Mouse (Mus musculus) gastrocnemius, postnatal 36 days (tissue): Measurements from ENCODE around the gene Ankrd26. TPM values are rescaled to one million over a fixed set of nuclear protein-coding genes. Genes with fewer than 3 reads are reported as not detected.
"Not testable (repeated sequence)": the region's sequence is repeated elsewhere in the genome, so short reads cannot be mapped to it uniquely, and the experiment has no call there.

Experiments used
- DNase-seq, 2 experiments: peaks; one replicate each; pipeline ENCODE4 v3.0.0; 2022
- intact Hi-C: fragments of 180-260 bp; cut with DNase I; formaldehyde crosslinking; loops from one replicate; pipeline ENCODE4 v1.15.1; 2025
- long read RNA-seq, 2 experiments: library from polyadenylated mRNA; stranded (forward); transcript quantifications; one replicate each; pipeline ENCODE4 v2.0.0; 2021
- total RNA-seq, 2 experiments: library from RNA; stranded (reverse); gene quantifications; 2 replicates each; pipeline ENCODE4 v1.2.3; 2021

The Ankrd26 gene
- 1 to 10 TPM; 1.7 to 1.9 TPM for total RNA-seq
- long read RNA-seq, experiment 1, full-length matches to known transcripts, result 1 of 1 reads
- long read RNA-seq, experiment 1, partial matches to known transcripts, result 0 of 1 reads
- long read RNA-seq, experiment 1, other reads (novel, unspliced or antisense), result 0 of 1 reads
- long read RNA-seq, experiment 2, result 0 reads

DNA sequence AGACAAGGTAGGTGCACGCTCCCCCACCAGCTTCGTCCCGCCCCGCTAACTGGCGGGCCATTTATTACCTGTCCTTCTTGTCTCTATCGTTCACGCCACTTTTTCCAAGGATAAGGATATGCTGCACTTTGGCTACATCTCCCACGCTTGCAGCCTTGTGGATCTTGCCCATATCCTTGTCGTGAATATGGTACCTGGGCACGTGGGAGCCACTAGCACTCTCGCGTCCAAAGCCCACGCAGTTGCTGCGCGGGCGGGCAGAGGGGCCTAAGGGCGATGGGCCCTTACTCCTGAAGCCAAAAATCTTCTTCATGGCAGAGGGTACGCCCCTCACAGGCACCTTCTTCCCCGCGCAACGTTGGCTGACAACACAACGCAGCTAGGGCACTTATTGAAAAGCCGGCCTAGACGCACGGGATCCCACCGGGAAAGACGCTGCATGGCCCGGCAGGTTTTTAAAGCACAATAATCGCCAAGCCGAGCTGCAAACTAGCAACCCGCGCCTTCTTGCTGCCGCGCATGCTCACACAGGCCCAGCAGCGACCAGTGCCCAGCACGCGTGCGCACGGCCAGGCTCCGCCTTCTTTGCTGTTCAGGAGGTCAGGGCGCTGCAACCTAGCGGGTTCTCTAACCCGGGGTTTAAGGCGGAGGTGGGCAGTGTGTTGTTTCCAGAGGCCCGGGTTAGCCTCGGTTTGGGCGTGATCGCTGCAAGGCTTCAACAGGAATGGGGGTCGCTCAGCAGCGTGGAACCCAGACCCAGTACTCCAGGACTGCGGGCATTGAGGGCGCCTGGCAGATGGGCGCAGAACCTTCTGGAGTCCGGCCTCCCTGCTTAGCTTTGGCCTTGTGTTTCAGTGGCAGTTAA, at the start of gene Ankrd26:
Gene Ankrd26 (minus strand): TSS at position 482 of the 865 bp plus-strand sequence.
- DNase-seq, result peak; percentile 88 to 94
- intact Hi-C loops, result no loop called here

DNA sequence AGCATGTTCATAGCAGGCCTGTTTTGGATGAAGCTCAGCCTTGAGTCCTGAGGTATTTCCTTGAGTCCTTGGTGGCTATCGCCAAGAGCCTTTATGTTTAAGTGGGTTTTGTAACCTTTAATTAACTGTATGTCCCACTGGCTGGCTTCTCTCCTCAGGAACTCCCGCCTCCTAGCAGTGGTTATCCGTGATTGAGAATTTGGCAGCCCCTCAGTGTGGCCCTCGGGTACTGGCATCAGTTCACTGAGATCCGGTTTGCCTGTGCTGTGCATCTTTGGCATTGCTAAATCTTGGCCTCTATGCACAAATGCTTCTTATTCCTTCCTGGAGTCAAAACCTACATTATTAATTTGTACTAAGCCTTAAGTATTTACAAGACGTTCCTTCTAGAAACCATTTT, 46.9 kb upstream of the Ankrd26 start:
- no peak for DNase-seq
- intact Hi-C loops, result no loop called here

DNA sequence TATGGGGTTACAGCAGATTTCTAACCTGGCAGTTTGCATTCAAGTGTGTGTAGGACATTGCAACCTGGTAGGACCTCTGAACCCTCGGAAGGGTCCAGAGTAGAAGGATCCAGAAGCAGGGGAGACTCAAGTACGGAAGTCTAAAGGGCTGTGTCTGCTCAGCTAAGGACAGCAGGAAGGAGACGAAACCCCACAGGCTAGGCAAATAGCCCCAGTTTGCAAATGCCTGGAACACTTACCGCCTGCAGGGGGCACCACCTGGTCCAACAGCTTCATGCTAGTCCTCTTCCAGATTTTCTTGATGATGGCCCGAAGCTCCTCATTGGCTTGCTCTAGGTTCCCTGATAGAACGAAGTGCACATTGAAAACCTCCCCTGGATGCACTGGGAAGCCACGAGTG, 43.9 kb upstream of the Ankrd26 start:
- intact Hi-C loops, result no loop called here
- no peak for DNase-seq

DNA sequence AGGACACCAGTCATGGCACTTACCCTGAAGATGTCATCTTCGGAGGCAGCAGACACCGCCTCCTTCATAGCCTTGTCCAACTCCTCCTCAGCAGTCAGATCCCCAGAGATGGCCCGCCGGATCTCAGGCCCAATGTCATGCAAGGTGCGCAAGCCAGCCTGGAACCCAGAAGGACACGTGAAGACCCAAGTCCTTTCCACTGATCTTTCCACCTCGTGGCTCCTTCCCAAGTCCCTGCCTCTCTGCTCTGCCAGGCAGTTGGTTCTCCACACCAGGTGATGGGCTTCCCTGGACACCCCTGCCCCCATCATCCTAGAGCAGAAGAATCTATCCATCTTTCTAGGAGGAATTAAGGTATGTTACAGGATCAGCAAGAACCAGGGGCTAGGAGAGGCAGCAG, 41.8 kb upstream of the Ankrd26 start:
- intact Hi-C loops, result no loop called here

DNA sequence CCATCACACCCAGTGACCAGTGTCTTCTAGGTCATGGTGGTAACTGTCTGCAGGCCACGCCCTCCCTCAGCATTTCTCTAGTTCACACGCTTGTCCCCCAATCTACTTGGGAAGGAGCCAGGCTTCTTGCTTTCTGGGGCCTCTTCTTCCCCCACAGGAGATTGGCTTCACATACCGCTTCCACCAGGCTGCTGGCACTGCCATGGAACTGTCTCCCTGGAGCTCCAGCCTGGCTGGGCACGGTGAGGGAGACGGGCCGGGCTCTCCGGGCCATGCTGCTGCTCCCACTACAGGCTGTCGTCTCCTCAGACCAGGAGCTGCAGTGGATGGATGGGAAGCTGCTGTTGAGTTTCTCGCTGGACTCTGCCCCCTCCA, 33.6 kb upstream of the Ankrd26 start:
- intact Hi-C loops, result no loop called here
- no peak for DNase-seq

More for the DNA sequence above, 41.8 kb upstream of the Ankrd26 start:
- no peak for DNase-seq

DNA sequence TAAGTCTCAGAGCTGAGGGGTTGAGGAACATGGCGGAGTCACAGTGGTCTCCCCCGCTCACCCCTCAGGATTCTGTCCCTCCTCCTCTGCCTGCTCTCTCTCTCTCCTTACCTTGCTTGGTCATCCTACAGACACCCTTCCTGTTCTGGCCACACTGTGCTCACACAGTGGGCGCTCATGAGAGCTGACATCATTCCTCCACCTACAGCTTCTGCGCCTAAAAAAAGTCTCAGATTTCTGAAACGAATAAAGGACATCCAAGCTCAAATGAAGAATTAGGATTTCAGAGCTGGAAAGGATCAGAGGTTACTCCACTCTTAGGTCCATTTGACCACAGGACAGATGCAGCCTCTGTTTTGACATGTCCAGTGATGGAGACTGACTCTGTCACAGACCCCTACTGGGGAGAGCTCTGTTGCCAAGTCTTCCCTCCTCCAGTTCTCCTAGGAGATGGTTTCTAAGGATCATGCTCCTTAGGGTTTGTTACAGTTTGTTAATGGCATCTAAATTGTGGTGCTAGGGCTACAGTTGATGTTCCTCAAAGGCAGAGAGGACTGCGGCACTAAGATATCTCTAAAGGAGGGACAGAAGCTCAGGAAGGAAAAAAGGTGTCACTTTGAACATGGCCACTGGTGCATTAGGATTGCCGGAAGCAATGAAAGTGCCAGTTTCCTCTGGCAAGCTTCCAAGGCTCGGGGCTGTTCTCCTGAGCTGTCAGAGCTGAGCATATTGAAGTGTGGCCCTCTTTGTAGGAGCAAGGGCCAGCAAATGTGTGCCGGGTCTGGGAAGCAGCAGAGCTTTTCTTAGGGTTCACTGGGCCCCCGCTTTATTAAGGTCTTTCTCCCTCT, 33.0 kb upstream of the Ankrd26 start:
- intact Hi-C loops, result no loop called here
- DNase-seq, result no peak

DNA sequence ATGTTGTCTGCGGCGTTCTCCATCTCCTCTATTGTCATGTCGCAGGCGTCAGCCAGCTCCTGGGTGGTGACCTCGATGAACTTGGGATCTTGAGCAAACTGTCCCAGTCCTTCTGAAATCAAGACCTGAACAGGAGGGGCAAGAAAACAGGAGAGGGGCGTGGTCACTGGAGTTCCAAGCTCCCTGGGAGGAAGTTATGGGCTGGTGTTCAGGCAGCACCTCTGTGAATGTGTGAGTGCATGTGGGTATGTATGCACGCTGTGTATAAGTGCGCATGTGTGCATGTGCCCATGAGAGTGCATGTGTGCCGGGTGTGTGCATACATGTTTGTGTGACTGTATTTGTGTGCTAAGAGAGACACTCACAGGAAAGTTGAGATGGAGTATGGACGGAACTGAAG, 32.0 kb upstream of the Ankrd26 start:
- intact Hi-C loops, result no loop called here
- DNase-seq, result no peak

DNA sequence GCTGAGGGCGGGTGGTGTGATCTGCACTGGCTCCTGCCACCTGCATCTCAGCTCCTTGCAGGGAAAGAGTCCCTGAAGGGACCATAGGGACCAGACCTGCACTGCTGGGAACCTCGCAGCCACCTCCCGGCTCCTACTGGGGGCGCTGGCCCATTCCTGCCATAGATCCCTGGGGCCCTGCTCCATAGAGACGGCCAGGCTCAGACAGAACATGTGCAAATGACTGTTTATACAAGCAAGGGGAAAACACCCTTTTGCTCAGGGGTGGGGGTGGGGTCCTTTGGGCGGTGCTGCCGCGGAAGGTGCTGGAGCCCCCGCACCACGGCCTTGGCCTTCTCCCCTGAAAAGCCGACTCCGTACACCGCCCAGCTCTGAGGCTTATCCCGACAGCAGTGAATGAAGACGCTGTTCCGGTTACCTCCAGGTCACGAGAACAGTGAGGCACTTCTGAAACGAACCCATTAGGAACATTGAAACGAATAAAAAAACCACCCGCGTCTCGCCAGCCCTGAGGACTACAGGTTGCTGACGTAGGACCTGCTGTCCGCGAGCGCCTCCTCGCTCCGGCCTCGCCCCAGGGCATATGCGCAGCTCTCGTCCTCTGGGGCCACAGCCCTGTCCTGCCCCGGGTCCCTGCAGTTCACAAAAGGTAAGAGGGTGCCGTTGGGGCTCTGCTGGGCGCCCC, 31.5 kb upstream of the Ankrd26 start:
- intact Hi-C loops, result no loop called here
- DNase-seq, result no peak

DNA sequence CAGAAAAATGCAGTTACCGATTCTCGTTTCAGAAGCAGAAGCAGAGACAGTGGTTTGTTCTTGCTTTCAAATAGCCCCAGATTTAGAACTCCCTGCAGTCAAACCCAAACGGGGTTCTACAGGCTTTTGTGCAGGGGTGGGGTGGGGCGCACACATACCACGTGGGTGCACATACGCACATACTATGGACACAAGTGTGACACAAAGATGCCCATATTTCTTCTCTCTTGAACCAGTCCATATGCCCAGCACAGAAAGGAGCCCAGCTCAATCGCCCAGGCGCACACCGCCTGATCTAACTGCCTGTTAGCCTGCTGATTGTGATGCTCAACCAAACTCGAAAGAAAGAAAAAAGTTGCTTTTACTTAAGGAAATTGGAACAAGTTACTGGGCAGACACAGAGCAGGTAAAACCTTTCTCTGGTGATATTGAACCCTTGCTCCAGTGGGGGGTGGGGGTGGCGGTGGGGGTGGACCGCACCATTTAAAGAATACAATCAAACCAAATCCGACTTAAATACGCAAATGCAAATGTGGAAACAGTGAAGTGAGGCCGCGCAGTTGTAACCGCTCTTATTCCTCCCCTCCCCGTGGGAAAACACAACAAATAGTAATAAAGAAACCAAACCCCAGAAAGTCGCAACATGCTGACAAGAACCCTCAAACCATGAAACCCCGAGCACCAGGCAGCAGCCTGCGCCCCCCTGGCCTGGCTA, 30.8 kb upstream of the Ankrd26 start:
- intact Hi-C loops, result no loop called here
- DNase-seq, result no peak

DNA sequence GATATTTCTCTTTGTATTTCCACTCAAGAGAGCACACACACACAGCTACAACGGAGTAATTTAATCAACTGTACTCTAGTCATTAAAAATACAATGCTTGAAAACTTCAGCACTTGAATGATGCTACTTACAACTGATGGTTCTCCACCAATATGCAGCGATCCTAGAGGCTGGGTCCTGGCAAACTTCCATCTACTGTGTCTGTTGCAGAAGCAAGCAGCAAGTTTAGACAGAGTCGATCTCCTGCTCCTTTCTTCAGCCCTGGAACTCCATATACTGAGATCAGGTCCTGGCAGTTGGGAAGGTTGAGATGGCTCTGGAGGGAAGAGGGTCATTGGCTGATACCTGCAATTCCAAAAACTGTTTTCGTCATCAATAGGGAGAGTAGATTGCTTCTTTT, 16.7 kb upstream of the Ankrd26 start:
- DNase-seq, intact Hi-C loops: not testable (repeated sequence)

DNA sequence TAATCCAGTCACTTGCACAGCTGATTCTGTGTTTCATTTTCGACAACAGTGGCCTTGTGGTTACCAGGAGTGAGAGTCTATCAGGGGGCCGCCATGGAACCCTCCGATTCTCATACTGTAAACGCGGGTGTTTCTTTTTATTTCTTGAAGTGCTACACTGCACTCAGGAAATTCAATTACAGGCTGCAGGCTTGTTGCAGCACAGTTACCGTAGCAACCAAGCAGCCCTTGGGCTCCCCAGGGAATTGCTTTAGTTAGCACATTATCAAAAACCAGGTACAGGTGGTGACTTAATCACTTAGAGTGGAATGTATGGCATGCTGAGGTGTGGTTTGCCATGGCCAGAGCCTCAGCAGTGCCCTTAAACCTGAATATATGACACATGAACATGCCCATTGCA, 12.3 kb upstream of the Ankrd26 start:
- no peak for DNase-seq
- intact Hi-C loops, result no loop called here

DNA sequence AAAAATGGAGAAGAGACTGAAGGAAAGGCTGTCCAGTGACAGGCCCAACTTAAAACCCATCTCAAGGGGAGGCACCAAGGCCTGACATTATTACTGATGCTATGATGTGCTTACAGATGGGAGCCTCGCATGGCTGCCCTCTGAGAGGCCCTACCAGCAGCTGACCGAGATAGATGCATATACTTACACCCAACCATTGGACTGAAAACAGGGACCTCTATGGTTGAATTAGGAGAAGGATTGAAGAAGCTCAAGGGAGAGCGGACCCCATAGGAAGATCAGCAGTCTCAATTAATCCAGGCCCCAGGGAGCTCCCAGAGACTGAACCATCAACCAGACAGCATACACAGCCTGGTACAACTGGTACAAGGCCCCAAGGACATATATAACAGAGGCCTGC, 5.8 kb upstream of the Ankrd26 start:
- intact Hi-C loops, result no loop called here
- no peak for DNase-seq

DNA sequence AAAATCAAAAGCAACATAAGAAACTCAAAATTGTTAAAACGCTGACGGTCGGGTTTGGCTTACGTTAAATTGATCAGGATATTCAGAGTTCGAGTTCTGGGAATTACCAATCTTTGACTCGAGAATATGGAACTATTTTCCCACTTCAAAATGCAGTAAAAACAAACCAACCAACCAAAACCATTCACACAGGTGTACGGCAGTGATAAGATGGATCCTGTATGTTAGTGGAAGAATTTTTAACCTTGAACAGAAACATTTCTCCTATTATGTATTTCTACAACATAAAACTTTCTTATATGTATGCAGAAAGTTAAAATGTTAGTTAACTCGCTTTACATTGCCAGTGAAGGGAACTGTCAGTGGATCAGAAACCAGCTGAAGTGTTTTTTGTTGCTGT, 801 bp downstream of the Ankrd26 start:
- no peak for DNase-seq
- intact Hi-C loops, result no loop called here

DNA sequence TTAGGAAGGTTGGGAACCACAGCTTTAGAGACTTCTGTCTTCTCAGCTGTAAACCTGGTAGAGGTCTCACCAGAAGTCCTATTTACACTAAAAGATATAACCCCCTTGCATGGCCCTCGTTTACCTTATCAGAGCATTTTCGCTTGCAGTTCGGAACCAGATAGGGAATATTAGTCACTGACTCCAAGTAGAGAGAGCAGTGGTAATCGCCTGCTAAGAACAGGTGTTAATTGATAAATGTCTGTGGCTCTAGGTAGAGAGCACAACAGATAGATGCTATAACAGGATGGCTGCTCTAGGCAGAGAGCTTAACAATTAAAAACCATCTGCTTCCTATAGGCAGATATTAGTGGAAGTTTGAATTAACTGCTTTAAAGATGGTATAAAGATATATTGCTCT, 23.4 kb downstream of the Ankrd26 start:
- no peak for DNase-seq
- intact Hi-C loops, result loop anchor here (10.0 kb wide), 1 partner anchor 364 kb away; no protein-coding TSS in a partner anchor

DNA sequence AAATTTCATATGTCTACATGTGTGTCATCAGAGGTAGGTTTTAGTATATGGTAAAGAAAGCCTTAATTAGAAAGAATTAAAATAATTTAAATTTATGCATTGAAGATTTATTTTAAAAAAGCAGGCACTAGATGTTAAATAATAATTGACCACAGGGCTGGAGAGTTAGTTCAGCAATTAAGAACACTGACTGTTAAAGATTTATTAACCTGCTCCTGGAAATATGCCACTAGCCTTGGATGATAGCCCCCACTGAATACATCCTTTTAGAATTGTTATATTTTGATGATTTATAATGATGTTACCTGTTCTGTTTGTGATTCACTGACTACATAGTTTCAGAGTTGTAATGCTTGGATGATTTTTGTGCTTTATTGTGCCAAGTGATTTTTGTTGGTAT, 24.8 kb downstream of the Ankrd26 start:
- DNase-seq, result not testable (repeated sequence)
- intact Hi-C loops, result loop anchor here (10.0 kb wide), 1 partner anchor 362 kb away; no protein-coding TSS in a partner anchor

DNA sequence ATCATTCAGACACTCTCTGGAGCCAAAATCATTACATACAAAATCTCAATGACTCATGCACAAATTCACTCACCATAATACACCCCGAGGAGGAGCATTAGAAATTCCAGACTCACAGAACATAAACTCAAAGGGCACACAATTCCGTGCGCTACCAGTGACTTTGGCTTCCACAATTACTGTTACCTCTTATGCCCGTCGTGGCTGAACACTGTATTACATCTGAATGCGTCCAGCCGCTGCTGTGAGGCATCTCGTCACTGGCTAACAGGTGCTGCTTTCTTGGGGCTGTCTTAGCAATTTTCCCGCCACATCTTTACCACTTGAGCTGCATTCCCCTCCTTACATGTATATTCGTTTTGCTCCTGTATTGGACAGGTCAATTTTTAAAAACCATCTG, 26.7 kb downstream of the Ankrd26 start:
- no peak for DNase-seq
- intact Hi-C loops, result loop anchor here (10.0 kb wide), 1 partner anchor 361 kb away; no protein-coding TSS in a partner anchor

DNA sequence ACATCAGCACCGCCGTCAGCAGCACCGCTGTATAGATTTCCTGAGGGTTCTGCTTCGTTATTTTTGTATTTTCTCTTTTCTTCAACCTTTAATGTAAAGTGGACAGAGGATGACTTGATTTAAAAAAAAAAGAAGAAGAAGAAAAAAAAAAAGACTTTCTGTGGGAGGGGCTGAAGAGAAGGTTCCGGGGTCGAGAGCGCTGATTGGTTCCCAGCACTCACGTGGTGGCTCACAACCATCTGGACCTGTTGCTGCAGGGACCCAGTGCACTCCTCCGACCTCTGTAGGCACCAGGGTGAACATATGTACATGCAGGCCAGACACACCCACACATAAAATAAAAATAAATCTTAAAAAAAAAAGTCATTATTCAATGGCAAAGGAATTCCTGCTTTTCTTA, 28.6 kb downstream of the Ankrd26 start:
- no peak for DNase-seq
- intact Hi-C loops, result loop anchor here (10.0 kb wide), 1 partner anchor 359 kb away; no protein-coding TSS in a partner anchor

DNA sequence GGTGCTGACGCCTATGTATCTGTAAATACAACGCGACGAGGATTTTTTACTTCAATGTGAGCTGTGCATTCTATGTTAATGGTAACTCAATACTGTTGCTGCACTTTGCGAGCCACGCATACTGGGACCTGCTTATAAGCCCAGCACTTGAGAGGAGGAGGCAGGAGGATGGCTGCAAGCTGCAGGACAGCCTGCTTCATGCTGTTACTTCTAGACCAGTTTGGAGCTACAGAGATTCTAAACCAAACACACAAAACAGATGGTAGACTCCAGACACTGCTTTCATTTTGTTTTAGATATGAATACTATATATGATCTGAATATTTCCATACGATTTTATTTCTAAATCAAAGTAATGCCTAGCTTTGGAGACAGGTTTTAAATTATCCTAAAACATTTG, 41.4 kb downstream of the Ankrd26 start:
- intact Hi-C loops, result no loop called here

DNA sequence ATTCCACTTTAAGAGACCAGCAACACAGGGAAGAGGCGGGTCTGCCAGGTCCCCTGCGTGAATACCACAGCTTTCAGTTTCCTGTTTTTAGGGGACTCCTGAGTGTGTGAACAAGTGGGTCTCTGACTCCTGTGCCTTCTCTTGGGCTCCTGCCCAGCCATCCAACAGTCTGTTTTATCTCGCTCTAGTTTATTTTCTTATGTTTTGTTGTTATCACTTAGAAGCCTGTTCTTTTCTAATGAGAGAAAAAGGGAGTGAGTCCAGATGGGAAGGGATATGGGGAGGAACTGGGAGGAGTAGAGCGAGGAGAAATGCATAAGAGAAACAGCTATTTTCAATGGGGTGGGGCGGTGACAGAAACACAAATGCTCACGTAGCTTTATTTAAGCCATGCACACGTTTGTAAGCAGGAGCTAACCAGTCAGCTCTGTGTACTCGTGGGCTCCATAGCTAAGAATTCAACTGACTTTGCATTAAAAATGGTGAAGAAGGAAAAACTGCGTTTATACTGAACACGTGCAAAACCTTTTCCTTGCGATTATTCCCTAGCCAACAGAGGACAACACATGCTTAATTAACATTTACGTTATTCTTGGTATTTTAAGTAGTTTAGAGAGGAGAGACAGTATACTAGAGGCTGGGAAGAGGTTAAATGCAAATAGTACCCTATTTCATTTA, 48.6 kb downstream of the Ankrd26 start:
- DNase-seq, result no peak
- intact Hi-C loops, result no loop called here

More for the DNA sequence above, 41.4 kb downstream of the Ankrd26 start:
- DNase-seq, result no peak
